Mouse (Mus musculus): ENCODE measurements at regions not wholly inside any gene's neighbourhood (a gene's known extent, or its start where the extent isn't known, plus 50 kb on each side); places are given as distances from the start of the nearest gene placed in this dataset.

DNA sequence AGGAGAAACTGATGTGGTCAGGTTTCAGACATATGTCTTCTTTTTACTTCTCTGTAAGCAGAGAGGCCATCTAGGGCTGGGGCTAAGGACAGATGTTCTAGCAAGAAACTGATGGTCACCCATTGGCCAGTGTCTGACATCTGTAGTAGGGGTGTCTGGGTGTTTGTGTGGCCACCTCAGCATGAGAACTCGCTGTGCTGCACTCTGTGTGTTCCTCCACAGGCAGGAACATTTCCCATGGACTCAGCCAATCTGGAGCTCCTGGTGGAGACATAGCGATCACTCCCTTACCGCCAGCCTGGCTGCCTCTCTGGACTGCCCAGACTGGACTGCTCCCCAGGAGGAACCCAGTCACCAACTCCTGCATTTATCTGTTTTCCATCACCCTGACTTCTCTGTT is 119.1 kb upstream of the Gdf10 start:
- DNase-seq, result no peak
- no peaks in the 10 kb centered on the region; the same call in 1 of the 2 replicates for H3K4me1 ChIP-seq (ENCODE audit: control insufficient read depth, insufficient read depth, low read length)
- H3K27ac ChIP-seq (ENCODE audit: insufficient read depth, low read length), result no peak overlapping the region
- TF ChIP-seq POLR2A (IDR thresholded peaks at IDR 0.05; ENCODE audit: borderline replicate concordance, insufficient read depth, low read length) (no peak), CTCF (IDR thresholded peaks at IDR 0.05; ENCODE audit: borderline replicate concordance, insufficient read depth, low read depth, low read length) (no peak)
- 83% methylated on average over 3 of the region's 3 CpGs for WGBS
- H3K27me3 ChIP-seq (ENCODE audit: control insufficient read depth, insufficient read depth, low read length), result no peaks in the 10 kb centered on the region
- H3K4me3 ChIP-seq (replicated peaks; ENCODE audit: insufficient read depth, low read depth, low read length), result no peak overlapping the region

DNA sequence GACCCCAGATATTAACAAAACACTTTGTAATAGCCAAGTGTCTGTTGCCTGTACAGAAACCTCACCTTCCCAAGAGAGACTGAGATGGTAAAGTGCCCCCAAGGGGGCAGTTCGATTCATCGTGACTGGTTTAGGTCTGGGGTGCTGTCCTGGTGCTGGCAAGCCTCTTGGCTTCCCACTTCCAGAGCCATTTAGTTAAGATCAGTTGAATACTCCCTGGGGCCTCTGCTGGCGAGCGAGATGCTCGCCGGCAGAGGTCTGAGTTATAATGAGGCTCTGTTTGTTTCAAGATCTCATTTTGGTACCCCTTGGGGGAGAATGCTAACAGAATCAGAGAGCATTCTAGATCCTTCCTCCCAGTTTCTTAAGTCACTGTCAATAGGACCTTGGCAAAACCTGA is 118.7 kb upstream of the Gdf10 start:
- H3K4me1 ChIP-seq (ENCODE audit: control insufficient read depth, insufficient read depth, low read length), result no peaks in the 10 kb centered on the region; the same call in 1 of the 2 replicates
- no peak for DNase-seq
- H3K4me3 ChIP-seq (replicated peaks; ENCODE audit: insufficient read depth, low read depth, low read length), result no peak overlapping the region
- WGBS, result 63% methylated on average over 6 of the region's 6 CpGs
- TF ChIP-seq POLR2A (IDR thresholded peaks at IDR 0.05; ENCODE audit: borderline replicate concordance, insufficient read depth, low read length) (no peak), CTCF (IDR thresholded peaks at IDR 0.05; ENCODE audit: borderline replicate concordance, insufficient read depth, low read depth, low read length) (no peak)
- H3K27ac ChIP-seq (ENCODE audit: insufficient read depth, low read length), result no peak overlapping the region
- no peaks in the 10 kb centered on the region for H3K27me3 ChIP-seq (ENCODE audit: control insufficient read depth, insufficient read depth, low read length)

- H3K27me3 ChIP-seq (ENCODE audit: control insufficient read depth, insufficient read depth, low read length), result no peaks in the 10 kb centered on the region
- DNase-seq, result no peak
- no peak for TF ChIP-seq CTCF (IDR thresholded peaks at IDR 0.05; ENCODE audit: borderline replicate concordance, insufficient read depth, low read depth, low read length)
- TF ChIP-seq POLR2A (IDR thresholded peaks at IDR 0.05; ENCODE audit: borderline replicate concordance, insufficient read depth, low read length), result no peak
- no peak overlapping the region for H3K27ac ChIP-seq (ENCODE audit: insufficient read depth, low read length)
- H3K4me1 ChIP-seq (ENCODE audit: control insufficient read depth, insufficient read depth, low read length), result no peaks in the 10 kb centered on the region; the same call in 1 of the 2 replicates
- 44% methylated on average over 7 of the region's 7 CpGs for WGBS
- H3K4me3 ChIP-seq (replicated peaks; ENCODE audit: insufficient read depth, low read depth, low read length), result no peak overlapping the region
These were observed 116.2 kb upstream of the Gdf10 start for GRCm38 (mm10) chr14:33807196-33807595.

GRCm38 (mm10) chr14:33808593-33809265 is 114.7 kb upstream of the Gdf10 start:
- Histone ChIP-seq H3K27ac (ENCODE audit: insufficient read depth, low read length) (no peak overlapping the region), H3K4me1 (ENCODE audit: control insufficient read depth, insufficient read depth, low read length) (no peaks in the 10 kb centered on the region; the same call in 1 of the 2 replicates), H3K27me3 (ENCODE audit: control insufficient read depth, insufficient read depth, low read length) (no peaks in the 10 kb centered on the region), H3K4me3 (replicated peaks; ENCODE audit: insufficient read depth, low read depth, low read length) (no peak overlapping the region)
- no peak for TF ChIP-seq CTCF (IDR thresholded peaks at IDR 0.05; ENCODE audit: borderline replicate concordance, insufficient read depth, low read depth, low read length)
- no peak for TF ChIP-seq POLR2A (IDR thresholded peaks at IDR 0.05; ENCODE audit: borderline replicate concordance, insufficient read depth, low read length)
- WGBS, result 74% methylated on average over 11 of the region's 11 CpGs
- DNase-seq, result no peak

- no peak overlapping the region for H3K27ac ChIP-seq (ENCODE audit: insufficient read depth, low read length)
- 91% methylated on average over 4 of the region's 4 CpGs for WGBS
- no peak overlapping the region for H3K4me3 ChIP-seq (replicated peaks; ENCODE audit: insufficient read depth, low read depth, low read length)
- H3K27me3 ChIP-seq (ENCODE audit: control insufficient read depth, insufficient read depth, low read length), result no peaks in the 10 kb centered on the region
- H3K4me1 ChIP-seq (ENCODE audit: control insufficient read depth, insufficient read depth, low read length), result no peaks in the 10 kb centered on the region; the same call in 1 of the 2 replicates
- TF ChIP-seq CTCF (IDR thresholded peaks at IDR 0.05; ENCODE audit: borderline replicate concordance, insufficient read depth, low read depth, low read length) (no peak), POLR2A (IDR thresholded peaks at IDR 0.05; ENCODE audit: borderline replicate concordance, insufficient read depth, low read length) (no peak)
- DNase-seq, result no peak
These were observed 112.8 kb upstream of the Gdf10 start for GRCm38 (mm10) chr14:33810584-33810983.

DNA sequence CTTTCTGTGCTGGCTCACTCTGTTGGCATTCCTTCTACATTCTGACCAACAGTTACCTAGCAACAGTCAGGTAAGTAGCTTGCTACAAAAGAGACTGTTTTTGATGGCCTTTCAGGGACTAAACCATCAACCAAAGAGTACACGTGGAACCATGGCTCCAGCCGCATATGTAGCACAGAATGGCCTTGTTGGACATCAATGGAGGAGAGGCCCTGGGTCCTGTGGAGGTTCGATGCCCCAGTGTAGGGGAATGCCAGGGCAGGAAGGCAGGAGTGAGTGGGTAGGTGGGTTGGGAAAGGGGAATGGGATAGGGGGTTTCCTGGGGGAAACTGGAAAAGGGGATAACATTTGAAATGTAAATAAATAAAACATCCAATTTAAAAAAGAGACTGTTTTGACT is 112.1 kb upstream of the Gdf10 start:
- no peak for DNase-seq
- Histone ChIP-seq H3K4me1 (ENCODE audit: control insufficient read depth, insufficient read depth, low read length) (no peaks in the 10 kb centered on the region; the same call in 1 of the 2 replicates), H3K27ac (ENCODE audit: insufficient read depth, low read length) (no peak overlapping the region), H3K4me3 (replicated peaks; ENCODE audit: insufficient read depth, low read depth, low read length) (no peak overlapping the region), H3K27me3 (ENCODE audit: control insufficient read depth, insufficient read depth, low read length) (no peaks in the 10 kb centered on the region)
- TF ChIP-seq CTCF (IDR thresholded peaks at IDR 0.05; ENCODE audit: borderline replicate concordance, insufficient read depth, low read depth, low read length) (no peak), POLR2A (IDR thresholded peaks at IDR 0.05; ENCODE audit: borderline replicate concordance, insufficient read depth, low read length) (no peak)
- 83% methylated on average over 3 of the region's 3 CpGs for WGBS

- TF ChIP-seq POLR2A (IDR thresholded peaks at IDR 0.05; ENCODE audit: borderline replicate concordance, insufficient read depth, low read length), result no peak
- TF ChIP-seq CTCF (IDR thresholded peaks at IDR 0.05; ENCODE audit: borderline replicate concordance, insufficient read depth, low read depth, low read length), result no peak
- H3K4me3 ChIP-seq (replicated peaks; ENCODE audit: insufficient read depth, low read depth, low read length), result no peak overlapping the region
- 23% methylated on average over 8 of the region's 8 CpGs for WGBS
These were observed 111.1 kb upstream of the Gdf10 start for GRCm38 (mm10) chr14:33812266-33812665.

GRCm38 (mm10) chr14:33812772-33813171 is 110.6 kb upstream of the Gdf10 start:
- no peak overlapping the region for H3K27ac ChIP-seq (ENCODE audit: insufficient read depth, low read length)
- no peaks in the 10 kb centered on the region for H3K27me3 ChIP-seq (ENCODE audit: control insufficient read depth, insufficient read depth, low read length)
- WGBS, result 60% methylated on average over 4 of the region's 4 CpGs
- DNase-seq, result no peak
- H3K4me3 ChIP-seq (replicated peaks; ENCODE audit: insufficient read depth, low read depth, low read length), result no peak overlapping the region
- H3K4me1 ChIP-seq (ENCODE audit: control insufficient read depth, insufficient read depth, low read length), result no peaks in the 10 kb centered on the region; the same call in 1 of the 2 replicates
- TF ChIP-seq CTCF (IDR thresholded peaks at IDR 0.05; ENCODE audit: borderline replicate concordance, insufficient read depth, low read depth, low read length), result no peak
- no peak for TF ChIP-seq POLR2A (IDR thresholded peaks at IDR 0.05; ENCODE audit: borderline replicate concordance, insufficient read depth, low read length)

More at GRCm38 (mm10) chr14:33812266-33812665, 111.1 kb upstream of the Gdf10 start:
- peak in 1 of 2 experiments; percentile 29 for DNase-seq
- Histone ChIP-seq H3K27ac (ENCODE audit: insufficient read depth, low read length) (no peak overlapping the region), H3K27me3 (ENCODE audit: control insufficient read depth, insufficient read depth, low read length) (no peaks in the 10 kb centered on the region), H3K4me1 (ENCODE audit: control insufficient read depth, insufficient read depth, low read length) (no peaks in the 10 kb centered on the region; the same call in 1 of the 2 replicates)
